Mouse (Mus musculus) neural tube, embryonic 11.5 days (tissue): ENCODE data around the gene Morn1. TPM values are rescaled to one million over a fixed set of nuclear protein-coding genes. Genes with fewer than 3 reads are reported as not detected.
"Not testable (repeated sequence)": the region's sequence is repeated elsewhere in the genome, so short reads cannot be mapped to it uniquely, and the experiment has no call there.

Experiments used
- ATAC-seq: fragments of 200-750 bp; cut with Nextera tagmentation; 2 replicates; pipeline ENCODE4 v1.8.0; 2017; ENCODE audit warnings: moderate number of reproducible peaks, mild to moderate bottlenecking, moderate TSS enrichment, moderate library complexity; ENCODE audit not compliant: insufficient read depth, low FRiP score, low TSS enrichment
- DNase-seq: peaks from one replicate; pipeline ENCODE4 v3.0.0-alpha.2; 2015; ENCODE audit warnings: low spot score
- H3K27ac ChIP-seq: fragments of 300-500 bp; sonication (generic); 2 replicates; pipeline ENCODE4 v1.5.1; 2014; ENCODE audit warnings: low read depth, mild to moderate bottlenecking, low read length
- H3K27me3 ChIP-seq: fragments of 300-500 bp; sonication (generic); 2 replicates; pipeline ENCODE4 v1.6.1; 2014; ENCODE audit warnings: mild to moderate bottlenecking, low read length, mixed read lengths; ENCODE audit not compliant: control insufficient read depth, insufficient read depth
- H3K36me3 ChIP-seq: fragments of 300-500 bp; sonication (generic); 2 replicates; pipeline ENCODE4 v1.6.1; 2014; ENCODE audit warnings: mild to moderate bottlenecking, low read length, moderate library complexity, mixed read lengths; ENCODE audit not compliant: control insufficient read depth, insufficient read depth
- H3K4me1 ChIP-seq: fragments of 300-500 bp; sonication (generic); 2 replicates; pipeline ENCODE4 v1.6.1; 2014; ENCODE audit warnings: low read length, mixed read lengths; ENCODE audit not compliant: control insufficient read depth, insufficient read depth
- H3K4me2 ChIP-seq: fragments of 300-500 bp; sonication (generic); 2 replicates; pipeline ENCODE4 v1.6.1; 2014; ENCODE audit warnings: low read depth, mild to moderate bottlenecking, moderate library complexity
- H3K4me3 ChIP-seq: fragments of 300-500 bp; sonication (generic); 2 replicates; pipeline ENCODE4 v1.5.1; 2014; ENCODE audit warnings: low read depth, low read length
- H3K9ac ChIP-seq: fragments of 300-500 bp; sonication (generic); 2 replicates; pipeline ENCODE4 v1.6.1; 2014; ENCODE audit warnings: mild to moderate bottlenecking, low read length
- H3K9me3 ChIP-seq: fragments of 300-500 bp; sonication (generic); 2 replicates; pipeline ENCODE4 v1.6.1; 2016; ENCODE audit warnings: low read length; ENCODE audit not compliant: control insufficient read depth
- WGBS: fragments of 180-500 bp; shearing (Covaris S2); extraction: QIAGEN DNeasy Blood & Tissue Kit; methylation state at CpG from one replicate; pipeline ENCODE4 v1.1.7; 2014; 5-methylcytosine and 5-hydroxymethylcytosine counted together
- polyA plus RNA-seq: library from polyadenylated mRNA; unstranded; fragments of >200 nt; fragmentation: Nextera tagmentation; extraction: Ambion mirVana; gene quantifications from 2 replicates; pipeline ENCODE4 v1.2.1, GENCODE M21; 2014

Morn1 gene
- polyA plus RNA-seq, 1 experiment from 2014 or later, result 3.9 TPM

GRCm38 (mm10) chr4:155070921-155071320 lies 15.5 kb upstream of the Morn1 start:
- Histone ChIP-seq H3K9ac (no peak overlapping the region), H3K4me3 (no peak overlapping the region), H3K9me3 (no peaks in the 10 kb centered on the region), H3K4me1 (peaks cover 6% of the 10 kb centered on the region), H3K4me2 (no peak overlapping the region), H3K36me3 (peaks cover 24% of the 10 kb centered on the region), H3K27ac (no peak overlapping the region), H3K27me3 (no peaks in the 10 kb centered on the region)
- WGBS, result 95% methylated on average over 5 of the region's 5 CpGs
- ATAC-seq (no peak), DNase-seq (no peak)

GRCm38 (mm10) chr4:155074418-155074817 lies 12.0 kb upstream of the Morn1 start:
- H3K27me3 ChIP-seq, result no peaks in the 10 kb centered on the region
- no peaks in the 10 kb centered on the region for H3K4me1 ChIP-seq
- H3K9me3 ChIP-seq, result no peaks in the 10 kb centered on the region
- WGBS, result 83% methylated on average over 9 of the region's 9 CpGs
- H3K4me3 ChIP-seq, result no peak overlapping the region
- H3K4me2 ChIP-seq, result no peak overlapping the region
- ATAC-seq, result no peak
- no peak overlapping the region for H3K9ac ChIP-seq
- DNase-seq, result no peak
- peaks cover 32% of the 10 kb centered on the region for H3K36me3 ChIP-seq
- H3K27ac ChIP-seq, result no peak overlapping the region

- H3K36me3 ChIP-seq, result peaks cover 31% of the 10 kb centered on the region
- no peak for ATAC-seq
- H3K27ac ChIP-seq, result no peak overlapping the region
- H3K4me1 ChIP-seq, result no peaks in the 10 kb centered on the region
- no peak overlapping the region for H3K9ac ChIP-seq
- H3K4me2 ChIP-seq, result no peak overlapping the region
- no peaks in the 10 kb centered on the region for H3K27me3 ChIP-seq
- 90% methylated on average over 9 of the region's 9 CpGs for WGBS
- DNase-seq, result no peak
- no peaks in the 10 kb centered on the region for H3K9me3 ChIP-seq
- no peak overlapping the region for H3K4me3 ChIP-seq
Observed at GRCm38 (mm10) chr4:155075137-155075536, 11.2 kb upstream of the Morn1 start.

- Histone ChIP-seq H3K4me3 (no peak overlapping the region), H3K27ac (no peak overlapping the region), H3K36me3 (peaks cover 33% of the 10 kb centered on the region), H3K4me1 (no peaks in the 10 kb centered on the region), H3K9me3 (no peaks in the 10 kb centered on the region), H3K4me2 (no peak overlapping the region), H3K27me3 (no peaks in the 10 kb centered on the region), H3K9ac (no peak overlapping the region)
- no peak for DNase-seq
- ATAC-seq, result no peak
- 93% methylated on average over 2 of the region's 2 CpGs for WGBS
Observed at GRCm38 (mm10) chr4:155075813-155076212, 10.6 kb upstream of the Morn1 start.

DNA sequence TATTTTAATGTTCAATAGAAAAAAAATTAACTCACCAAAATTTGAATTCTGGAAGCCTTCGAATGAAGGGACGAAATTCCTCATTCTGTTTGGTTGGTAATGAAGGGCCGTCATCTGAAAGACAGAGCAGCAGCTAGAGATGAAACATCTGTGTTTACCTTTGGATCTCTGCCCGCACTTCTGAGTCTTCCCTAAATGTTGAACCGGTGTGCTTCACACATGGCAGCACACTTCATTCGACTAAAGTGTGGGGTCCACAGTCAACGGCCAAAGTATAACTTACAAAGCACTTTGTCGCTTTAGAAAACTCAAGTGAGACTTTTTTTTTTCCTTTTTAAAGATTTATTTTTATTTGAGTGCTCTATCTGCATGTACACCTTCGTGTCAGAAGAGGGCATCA lies 9.7 kb upstream of the Morn1 start:
- H3K27me3 ChIP-seq, result no peaks in the 10 kb centered on the region
- H3K4me3 ChIP-seq, result no peak overlapping the region
- no peak for DNase-seq
- no peak overlapping the region for H3K27ac ChIP-seq
- no peak for ATAC-seq
- no peaks in the 10 kb centered on the region for H3K9me3 ChIP-seq
- H3K36me3 ChIP-seq, result peaks cover 30% of the 10 kb centered on the region
- no peaks in the 10 kb centered on the region for H3K4me1 ChIP-seq
- H3K4me2 ChIP-seq, result no peak overlapping the region
- H3K9ac ChIP-seq, result no peak overlapping the region
- 88% methylated on average over 9 of the region's 9 CpGs for WGBS

DNA sequence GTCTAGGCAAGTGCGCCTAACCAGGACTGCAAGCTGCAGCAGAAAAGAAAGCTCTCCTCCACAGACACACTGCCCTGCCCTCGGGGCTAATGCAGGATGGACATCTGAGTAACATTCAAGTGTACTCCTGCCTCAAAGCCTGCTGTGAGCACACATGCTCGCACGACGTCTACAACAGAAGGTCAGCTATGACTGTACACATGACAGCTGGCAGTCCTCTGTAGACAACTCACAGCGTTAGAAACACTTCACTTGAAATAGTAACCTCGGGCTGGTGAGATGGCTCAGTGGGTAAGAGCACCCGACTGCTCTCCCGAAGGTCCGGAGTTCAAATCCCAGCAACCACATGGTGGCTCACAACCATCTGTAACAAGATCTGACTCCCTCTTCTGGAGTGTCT lies 7.6 kb upstream of the Morn1 start:
- H3K36me3 ChIP-seq, result peaks cover 21% of the 10 kb centered on the region
- DNase-seq, H3K4me2 ChIP-seq, H3K4me1 ChIP-seq, H3K9me3 ChIP-seq, H3K9ac ChIP-seq, H3K27ac ChIP-seq, ATAC-seq, H3K4me3 ChIP-seq, H3K27me3 ChIP-seq: not testable (repeated sequence)
- WGBS, result 90% methylated on average over 10 of the region's 10 CpGs

DNA sequence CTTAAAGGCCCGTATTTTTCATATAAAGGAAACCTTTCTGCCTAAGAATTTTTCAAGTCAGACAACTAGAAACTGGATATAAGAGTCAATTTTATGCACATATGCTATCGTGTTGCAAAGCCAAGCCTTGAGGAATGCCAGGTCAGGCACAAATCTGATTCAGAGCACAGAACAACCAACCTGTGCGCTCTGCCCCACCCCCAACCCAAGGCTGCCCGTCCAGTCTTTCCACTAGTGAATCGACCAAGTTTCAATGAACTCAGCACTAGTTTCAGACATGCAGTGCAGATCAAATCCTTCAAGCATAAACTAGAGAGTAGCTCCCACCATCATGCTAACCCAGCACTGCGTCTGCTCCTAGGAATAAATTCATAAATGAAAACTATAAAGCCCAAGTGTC lies 6.7 kb upstream of the Morn1 start:
- Histone ChIP-seq H3K9ac (no peak overlapping the region), H3K4me2 (no peak overlapping the region), H3K4me3 (no peak overlapping the region), H3K4me1 (no peaks in the 10 kb centered on the region), H3K9me3 (no peaks in the 10 kb centered on the region), H3K27me3 (no peaks in the 10 kb centered on the region), H3K27ac (no peak overlapping the region), H3K36me3 (peaks cover 23% of the 10 kb centered on the region)
- no peak for ATAC-seq
- DNase-seq, result no peak
- WGBS, result 97% methylated on average over 6 of the region's 6 CpGs

DNA sequence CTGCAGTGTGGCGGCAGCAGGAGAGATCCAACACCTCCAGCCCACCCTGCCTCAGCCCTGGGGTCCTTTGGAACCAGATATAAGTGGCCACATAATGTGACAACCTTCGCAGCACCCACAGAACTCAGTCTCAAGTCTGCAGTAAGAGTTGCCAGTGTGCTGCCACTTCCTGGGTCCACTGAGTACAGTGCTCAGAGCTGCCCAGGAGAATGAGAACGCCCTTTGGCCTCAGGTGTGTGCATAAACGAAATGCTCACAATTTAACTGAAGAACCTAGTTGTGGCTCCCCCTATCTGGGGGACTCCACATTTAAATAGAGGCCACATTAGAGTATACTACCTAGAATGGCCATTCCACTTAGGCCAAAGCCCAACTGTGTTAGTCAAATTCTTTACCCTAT lies 2.8 kb upstream of the Morn1 start:
- 87% methylated on average over 4 of the region's 4 CpGs for WGBS
- DNase-seq (no peak), ATAC-seq (no peak)
- Histone ChIP-seq H3K36me3 (peaks cover 10% of the 10 kb centered on the region), H3K9me3 (no peaks in the 10 kb centered on the region), H3K4me2 (no peak overlapping the region), H3K9ac (no peak overlapping the region), H3K4me3 (no peak overlapping the region), H3K27ac (no peak overlapping the region), H3K27me3 (no peaks in the 10 kb centered on the region), H3K4me1 (peaks cover 12% of the 10 kb centered on the region)

DNA sequence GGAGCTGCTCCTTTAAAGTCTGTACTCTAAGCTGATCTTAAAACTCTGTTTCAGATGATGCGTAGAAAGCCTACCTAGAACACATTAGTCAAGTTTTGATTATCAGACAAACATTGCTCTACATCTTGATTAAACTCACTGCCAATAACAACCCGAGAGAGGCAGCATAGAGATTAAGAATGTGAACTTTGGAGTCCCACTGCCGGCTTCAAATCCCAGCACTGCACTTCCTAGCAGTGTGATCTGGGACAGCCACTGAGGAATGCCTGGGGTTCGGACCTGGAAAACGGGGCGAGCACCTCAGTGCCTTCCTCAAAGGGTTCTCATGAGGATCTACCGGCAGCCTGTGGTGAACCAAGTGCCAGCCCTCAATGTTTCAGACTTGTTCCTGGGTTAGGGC lies 2.0 kb upstream of the Morn1 start:
- H3K4me3 ChIP-seq, result no peak overlapping the region
- H3K4me1 ChIP-seq, result peaks cover 12% of the 10 kb centered on the region
- no peaks in the 10 kb centered on the region for H3K9me3 ChIP-seq
- no peak overlapping the region for H3K9ac ChIP-seq
- DNase-seq, result no peak
- no peak overlapping the region for H3K27ac ChIP-seq
- H3K4me2 ChIP-seq, result no peak overlapping the region
- ATAC-seq, result no peak
- WGBS, result 96% methylated on average over 7 of the region's 7 CpGs
- H3K36me3 ChIP-seq, result peaks cover 7% of the 10 kb centered on the region
- no peaks in the 10 kb centered on the region for H3K27me3 ChIP-seq
